Mouse (Mus musculus) erythroblast, embryonic 14.5 days (primary cell): ENCODE results near the gene Rbm6.

ENCODE experiments used
- GATA1 ChIP-seq: IDR thresholded peaks from 2 replicates; pipeline ENCODE4 v1.6.1; 2012; ENCODE audit warnings: low read length, inconsistent platforms, mixed read lengths
- TAL1 ChIP-seq: IDR thresholded peaks from 3 replicates; pipeline ENCODE4 v1.6.1; 2012; ENCODE audit warnings: low read length, inconsistent platforms, mixed read lengths

- no peak for TF ChIP-seq GATA1
- TF ChIP-seq TAL1, result no peak
Observed at GRCm38 (mm10) chr9:107738020-107738840, 134.8 kb downstream of the Rbm6 start.
